Mouse (Mus musculus) lung, postnatal 0 days (tissue): ENCODE results near the gene Gm11037. TPM values are rescaled to one million over a fixed set of nuclear protein-coding genes. Genes with fewer than 3 reads are reported as not detected.

Experiments
- ATAC-seq: fragments of 200-750 bp; cut with Nextera tagmentation; 2 replicates; pipeline ENCODE4 v1.8.0; 2017; ENCODE audit warnings: moderate library complexity
- DNase-seq: peaks from one replicate; pipeline ENCODE4 v3.0.0-alpha.2; 2016; ENCODE audit warnings: low spot score
- H3K27ac ChIP-seq: fragments of 300-500 bp; sonication (generic); 2 replicates; pipeline ENCODE4 v1.5.1; 2014; ENCODE audit warnings: antibody characterized with exemption, mild to moderate bottlenecking, low read length, mixed read lengths
- H3K27me3 ChIP-seq: fragments of 300-500 bp; sonication (generic); replicated peaks from 2 replicates; pipeline ENCODE4 v1.6.1; 2014; ENCODE audit warnings: low read length, mixed read lengths; ENCODE audit not compliant: insufficient read depth
- H3K36me3 ChIP-seq: fragments of 300-500 bp; sonication (generic); 2 replicates; pipeline ENCODE4 v1.6.1; 2014; ENCODE audit warnings: low read length, mixed read lengths; ENCODE audit not compliant: insufficient read depth
- H3K4me1 ChIP-seq: fragments of 300-500 bp; sonication (generic); 2 replicates; pipeline ENCODE4 v1.6.1; 2014; ENCODE audit warnings: antibody characterized with exemption, low read depth, low read length, mixed read lengths; ENCODE audit not compliant: insufficient read depth
- H3K4me2 ChIP-seq: fragments of 300-500 bp; sonication (generic); replicated peaks from 2 replicates; pipeline ENCODE4 v1.6.1; 2014; ENCODE audit warnings: low read depth, mild to moderate bottlenecking, low read length, moderate library complexity, mixed read lengths
- H3K4me3 ChIP-seq: fragments of 300-500 bp; sonication (generic); 2 replicates; pipeline ENCODE4 v1.5.1; 2014; ENCODE audit warnings: low read depth, low read length
- H3K9ac ChIP-seq: fragments of 300-500 bp; sonication (generic); replicated peaks from 2 replicates; pipeline ENCODE4 v1.6.1; 2014; ENCODE audit warnings: low read depth, mild to moderate bottlenecking
- H3K9me3 ChIP-seq: fragments of 300-500 bp; sonication (generic); 2 replicates; pipeline ENCODE4 v1.6.1; 2016; ENCODE audit warnings: low read length, mixed read lengths
- CTCF ChIP-seq: IDR thresholded peaks from 2 replicates; pipeline ENCODE4 v1.5.1; 2016; ENCODE audit warnings: antibody characterized with exemption, mild to moderate bottlenecking
- EP300 ChIP-seq: IDR thresholded peaks from 2 replicates; pipeline ENCODE4 v1.6.1; 2016; ENCODE audit warnings: antibody characterized with exemption, mild to moderate bottlenecking, control low read depth
- WGBS: fragments of 180-500 bp; shearing (Covaris S2); extraction: QIAGEN DNeasy Blood & Tissue Kit; methylation state at CpG from one replicate; pipeline ENCODE4 v1.1.7; 2014; 5-methylcytosine and 5-hydroxymethylcytosine counted together
- polyA plus RNA-seq: library from polyadenylated mRNA; unstranded; fragments of >200 nt; fragmentation: Nextera tagmentation; extraction: Ambion mirVana; gene quantifications from 2 replicates; pipeline ENCODE4 v1.2.1, GENCODE M21; 2015

Gm11037 gene
- polyA plus RNA-seq, 1 experiment from 2014 or later, result not detected

DNA sequence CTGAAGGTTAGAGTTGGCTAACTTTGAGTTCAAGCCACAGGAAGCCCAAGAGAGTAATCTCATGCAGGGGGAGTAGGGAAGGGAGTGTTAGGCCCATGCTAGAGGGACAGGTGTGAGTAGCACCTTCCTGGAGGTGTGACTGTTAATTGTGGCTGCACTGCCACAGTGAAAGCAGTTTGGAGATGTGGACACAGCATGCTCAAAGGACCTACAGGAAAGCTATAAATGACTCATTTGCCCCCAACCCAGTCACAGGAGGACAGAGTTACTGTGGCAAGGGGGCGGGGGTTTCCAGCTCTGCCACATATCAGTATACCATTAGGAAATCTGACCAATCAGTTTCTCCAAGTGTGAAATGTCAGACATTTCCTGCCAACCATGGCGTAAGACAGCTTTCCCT is 12.2 kb downstream of the Gm11037 start:
- H3K36me3 ChIP-seq, result peaks cover 26% of the 10 kb centered on the region
- no peaks in the 10 kb centered on the region for H3K4me1 ChIP-seq
- H3K27me3 ChIP-seq, result no peaks in the 10 kb centered on the region
- ATAC-seq (no peak), DNase-seq (no peak)
- no peak overlapping the region for H3K27ac ChIP-seq
- TF ChIP-seq CTCF (no peak), EP300 (no peak)
- no peak overlapping the region for H3K4me3 ChIP-seq
- no peak overlapping the region for H3K9ac ChIP-seq
- no peak overlapping the region for H3K4me2 ChIP-seq
- WGBS, result 73% methylated on average over 2 of the region's 2 CpGs
- H3K9me3 ChIP-seq, result no peaks in the 10 kb centered on the region

DNA sequence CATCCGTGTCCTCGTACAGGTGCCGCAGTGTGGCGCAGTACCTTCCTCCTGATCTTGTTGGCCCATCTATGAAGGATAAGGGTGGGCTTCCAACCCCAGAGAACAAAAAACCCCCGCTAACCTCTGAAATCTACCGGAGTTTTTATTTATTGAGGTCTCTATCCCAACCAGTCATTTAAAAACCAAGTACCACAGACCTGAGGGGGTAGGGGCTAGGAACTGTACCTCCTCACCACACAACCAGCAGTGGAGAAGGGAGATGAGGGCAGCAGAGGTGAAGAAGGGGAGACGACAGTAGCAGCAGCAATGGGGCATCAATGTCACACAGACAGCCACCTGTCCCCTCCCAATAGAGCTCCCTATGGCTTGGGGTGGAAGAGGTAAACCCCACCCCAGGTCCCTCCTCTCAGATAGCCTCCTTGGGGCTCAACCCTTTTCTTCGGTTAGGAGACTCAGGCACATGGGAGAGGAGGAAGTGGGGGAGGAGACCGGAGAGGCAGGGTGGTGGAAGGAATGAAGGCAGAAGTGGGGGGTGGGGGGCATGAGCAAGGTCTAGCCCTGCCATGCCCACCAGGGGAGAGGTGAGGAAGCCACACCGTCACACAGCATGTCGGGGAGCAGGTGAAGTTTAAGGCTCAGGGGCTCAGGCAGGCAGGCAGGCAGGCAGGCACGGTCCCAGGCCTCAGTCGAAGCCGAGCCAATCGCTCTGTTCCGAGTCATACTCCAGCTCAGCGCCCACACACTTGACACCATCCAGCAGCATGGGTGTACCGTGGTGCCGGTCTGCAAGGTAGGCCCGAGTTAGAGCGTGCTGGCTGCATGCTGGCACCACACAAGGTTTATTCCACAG is 13.1 kb downstream of the Gm11037 start:
- no peak for ATAC-seq
- Histone ChIP-seq H3K9me3 (no peaks in the 10 kb centered on the region), H3K4me1 (no peaks in the 10 kb centered on the region), H3K4me2 (no peak overlapping the region), H3K9ac (no peak overlapping the region), H3K27ac (no peak overlapping the region), H3K4me3 (no peak overlapping the region), H3K27me3 (no peaks in the 10 kb centered on the region), H3K36me3 (peaks cover 26% of the 10 kb centered on the region)
- WGBS, result 83% methylated on average over 20 of the region's 21 CpGs
- no peak for TF ChIP-seq CTCF
- TF ChIP-seq EP300, result no peak
- DNase-seq, result no peak

DNA sequence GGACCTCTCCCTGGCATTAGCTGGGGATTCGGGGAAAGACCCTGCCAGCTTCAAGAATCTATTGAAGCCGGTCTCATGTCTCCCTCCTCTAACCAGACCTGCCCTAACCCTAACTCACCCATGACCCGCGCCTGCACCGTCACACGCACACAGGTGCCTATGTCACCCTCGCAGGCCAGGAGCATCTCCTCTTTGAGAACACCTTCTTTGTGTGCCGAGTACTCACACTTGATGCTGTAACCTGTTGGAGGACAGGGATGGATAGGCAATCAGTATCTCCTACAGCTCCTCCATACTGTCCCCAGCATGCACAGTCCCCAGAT is 13.7 kb downstream of the Gm11037 start:
- peaks cover 26% of the 10 kb centered on the region for H3K36me3 ChIP-seq
- no peaks in the 10 kb centered on the region for H3K27me3 ChIP-seq
- no peak overlapping the region for H3K4me3 ChIP-seq
- H3K4me2 ChIP-seq, result no peak overlapping the region
- H3K9me3 ChIP-seq, result no peaks in the 10 kb centered on the region
- TF ChIP-seq EP300 (no peak), CTCF (no peak)
- H3K27ac ChIP-seq, result no peak overlapping the region
- 92% methylated on average over 8 of the region's 8 CpGs for WGBS
- no peaks in the 10 kb centered on the region for H3K4me1 ChIP-seq
- no peak for ATAC-seq
- no peak for DNase-seq
- no peak overlapping the region for H3K9ac ChIP-seq

DNA sequence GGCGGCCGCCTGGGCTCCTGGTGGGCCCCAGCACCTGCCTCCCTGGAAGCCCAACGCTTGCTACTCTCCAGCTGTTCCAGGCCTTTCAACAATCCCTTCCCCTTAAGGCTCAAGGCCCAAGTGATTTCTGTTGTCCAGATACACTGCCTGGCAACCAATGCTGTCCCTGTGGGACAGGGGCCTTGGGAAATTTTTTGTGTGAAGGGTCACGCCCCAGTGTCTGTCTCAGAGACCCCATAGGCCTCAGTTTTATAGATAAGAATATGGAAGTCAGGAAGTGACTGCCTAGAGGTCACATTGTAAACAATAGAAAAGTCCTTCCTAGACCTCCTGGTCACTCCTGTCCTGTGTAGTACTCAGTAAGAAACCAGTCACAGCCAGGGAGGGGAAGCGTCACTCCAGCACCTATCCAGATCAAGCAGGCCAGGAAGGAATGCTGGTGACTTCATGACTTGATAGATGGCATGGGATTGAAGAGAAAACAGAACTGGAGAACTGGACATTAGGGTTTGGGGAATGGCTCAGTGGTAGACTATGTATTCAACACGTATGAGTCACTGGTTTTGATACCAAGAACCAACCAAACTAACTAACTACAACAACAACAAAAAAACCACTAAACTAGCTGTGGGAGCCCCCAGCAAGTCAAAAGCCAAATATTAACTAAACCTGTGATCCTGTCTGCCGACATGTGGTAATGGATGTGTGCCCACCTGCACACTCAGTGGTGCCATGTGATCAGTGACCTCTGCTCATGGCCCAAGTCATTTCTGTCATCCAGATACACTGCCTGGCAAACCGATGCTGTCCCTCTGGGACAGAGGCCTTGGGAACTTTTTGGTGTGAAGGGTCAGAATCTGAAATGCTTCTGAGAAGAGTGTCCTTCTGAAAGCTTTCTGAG is 15.3 kb downstream of the Gm11037 start:
- H3K36me3 ChIP-seq, result peaks cover 26% of the 10 kb centered on the region
- 76% methylated on average over 8 of the region's 8 CpGs for WGBS
- no peak overlapping the region for H3K4me3 ChIP-seq
- ATAC-seq (peak; percentile 30; the same call in 1 of the 2 replicates), DNase-seq (no peak)
- H3K9me3 ChIP-seq, result no peaks in the 10 kb centered on the region
- TF ChIP-seq CTCF (no peak), EP300 (no peak)
- H3K4me2 ChIP-seq, result no peak overlapping the region
- H3K4me1 ChIP-seq, result no peaks in the 10 kb centered on the region
- H3K9ac ChIP-seq, result no peak overlapping the region
- H3K27ac ChIP-seq, result no peak overlapping the region
- no peaks in the 10 kb centered on the region for H3K27me3 ChIP-seq

DNA sequence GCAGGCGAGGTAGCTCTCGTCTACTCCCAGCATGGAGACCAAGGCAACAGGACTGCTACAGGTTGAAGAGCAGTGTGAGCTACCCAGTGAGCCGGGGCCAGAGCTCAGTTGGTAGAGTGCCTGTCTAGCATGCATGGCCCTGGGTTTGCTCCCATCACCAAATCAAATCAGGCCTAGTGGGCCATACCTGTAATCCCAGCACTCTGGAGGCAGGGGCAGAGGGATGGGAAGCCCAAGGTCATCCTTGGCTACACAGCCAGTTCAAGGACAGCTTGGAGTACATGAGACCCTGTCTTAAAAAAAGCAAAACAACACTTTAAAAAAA is 15.9 kb downstream of the Gm11037 start:
- Histone ChIP-seq H3K27me3 (no peaks in the 10 kb centered on the region), H3K9me3 (no peaks in the 10 kb centered on the region), H3K4me2 (no peak overlapping the region), H3K4me1 (no peaks in the 10 kb centered on the region), H3K9ac (no peak overlapping the region), H3K4me3 (no peak overlapping the region), H3K27ac (no peak overlapping the region), H3K36me3 (peaks cover 26% of the 10 kb centered on the region)
- 93% methylated on average over 3 of the region's 3 CpGs for WGBS
- TF ChIP-seq EP300 (no peak), CTCF (no peak)
- ATAC-seq (no peak), DNase-seq (no peak)

DNA sequence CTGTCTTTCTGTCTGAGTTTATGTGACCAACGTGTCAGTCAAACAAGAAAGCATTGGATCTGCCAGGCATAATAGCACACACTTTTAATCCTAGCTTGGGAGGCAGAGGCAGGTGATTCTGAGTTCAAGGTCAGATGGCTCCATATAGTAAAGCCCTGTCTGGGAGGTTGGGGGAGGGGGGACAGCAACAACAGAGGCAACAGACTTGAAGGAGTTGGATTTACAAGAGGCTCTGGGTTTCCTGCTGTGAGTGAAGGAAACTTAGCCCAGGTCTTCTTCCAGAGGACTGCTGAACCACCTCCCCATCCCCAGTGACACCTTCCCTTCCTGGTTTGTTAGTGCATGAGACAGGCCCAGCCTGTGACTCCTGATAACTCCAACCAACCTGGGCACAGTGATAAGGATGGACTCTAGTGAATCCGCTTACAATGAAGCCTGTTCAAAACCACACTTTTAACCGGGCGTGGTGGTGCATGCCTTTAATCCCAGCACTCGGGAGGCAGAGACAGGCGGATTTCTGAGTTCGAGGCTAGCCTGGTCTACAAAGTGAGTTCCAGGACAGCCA is 19.0 kb downstream of the Gm11037 start:
- DNase-seq (no peak), ATAC-seq (no peak)
- WGBS, result 89% methylated on average over 6 of the region's 7 CpGs

More for the DNA sequence above, 19.0 kb downstream of the Gm11037 start:
- no peaks in the 10 kb centered on the region for H3K4me1 ChIP-seq
- no peak overlapping the region for H3K9ac ChIP-seq
- TF ChIP-seq EP300 (no peak), CTCF (no peak)
- H3K36me3 ChIP-seq, result peaks cover 11% of the 10 kb centered on the region
- H3K4me2 ChIP-seq, result no peak overlapping the region
- H3K27me3 ChIP-seq, result no peaks in the 10 kb centered on the region
- H3K9me3 ChIP-seq, result no peaks in the 10 kb centered on the region
- no peak overlapping the region for H3K4me3 ChIP-seq
- H3K27ac ChIP-seq, result no peak overlapping the region
